Mouse (Mus musculus) MEL (cell line): ENCODE results near the gene Ifna2.

ENCODE experiments used
- CTCF ChIP-seq, 3 experiments: IDR thresholded peaks in 2 of 3; conservative IDR thresholded peaks in 1 of 3; 2 replicates each; pipeline ENCODE4 v1.5.1; 2011 to 2012; ENCODE audit warnings: low read length in 3 of 3, low read depth in 2 of 3, mild to moderate bottlenecking in 2 of 3, improper control_type of control experiment in 1 of 3, inconsistent platforms in 1 of 3, mixed read lengths in 1 of 3, moderate library complexity in 1 of 3; ENCODE audit not compliant: control insufficient read depth in 1 of 3, insufficient read depth in 1 of 3, poor library complexity in 1 of 3, severe bottlenecking in 1 of 3
- EP300 ChIP-seq, 2 experiments: IDR thresholded peaks; 2 replicates each; pipeline ENCODE4 v1.6.1; 2011; ENCODE audit warnings: improper control_type of control experiment in 2 of 2, low read length in 2 of 2, low read depth in 1 of 2, mild to moderate bottlenecking in 1 of 2
- HCFC1 ChIP-seq: IDR thresholded peaks from 2 replicates; pipeline ENCODE4 v1.6.1; 2012; ENCODE audit warnings: low read depth, mild to moderate bottlenecking, inconsistent platforms, low read length, improper control_type of control experiment, moderate library complexity
- USF2 ChIP-seq, 2 experiments: IDR thresholded peaks; 2 replicates each; pipeline ENCODE4 v1.6.1; 2011 to 2012; ENCODE audit warnings: improper control_type of control experiment in 2 of 2, low read length in 2 of 2, borderline replicate concordance in 1 of 2, inconsistent platforms in 1 of 2, low read depth in 1 of 2, mild to moderate bottlenecking in 1 of 2; ENCODE audit not compliant: insufficient read depth in 1 of 2
- ZMIZ1 ChIP-seq: IDR thresholded peaks from 2 replicates; pipeline ENCODE4 v1.6.1; 2012; ENCODE audit warnings: low read depth, mild to moderate bottlenecking, inconsistent platforms, low read length, improper control_type of control experiment, moderate library complexity

GRCm38 (mm10) chr4:88642526-88642925 is 41.2 kb downstream of the Ifna2 start:
- no peak for TF ChIP-seq USF2 (IDR thresholded peaks at IDR 0.05; ENCODE audit: borderline replicate concordance in 1 of 2, insufficient read depth in 1 of 2, low read depth in 1 of 2, low read length in 2 of 2)
- TF ChIP-seq CTCF (IDR thresholded peaks at IDR 0.05 in 2 of 3, conservative IDR thresholded peaks at IDR 0.05 in 1 of 3; ENCODE audit: control insufficient read depth in 1 of 3, insufficient read depth in 1 of 3, low read depth in 2 of 3, low read length in 3 of 3, poor library complexity in 1 of 3, severe bottlenecking in 1 of 3): no peak
- no peak for TF ChIP-seq EP300 (IDR thresholded peaks at IDR 0.05; ENCODE audit: low read depth in 1 of 2, low read length in 2 of 2)
- no peak for TF ChIP-seq HCFC1
- no peak for TF ChIP-seq ZMIZ1
